Mouse (Mus musculus): ENCODE results near the gene Gm10638. TPM values are rescaled to one million over a fixed set of nuclear protein-coding genes. Genes with fewer than 3 reads are reported as not detected.

The Gm10638 gene
- polyA plus RNA-seq, 1 experiment, result 1.8 TPM

GRCm38 (mm10) chr8:86769945-86770715 lies 24.6 kb downstream of the Gm10638 start:
- TF ChIP-seq CTCF (IDR thresholded peaks at IDR 0.05; ENCODE audit: borderline replicate concordance, insufficient read depth, low read depth, low read length) (no peak), POLR2A (IDR thresholded peaks at IDR 0.05; ENCODE audit: borderline replicate concordance, insufficient read depth, low read length) (no peak)
- H3K27ac ChIP-seq (ENCODE audit: insufficient read depth, low read length), result no peak overlapping the region
- 63% methylated on average over 1 of the region's 1 CpGs for WGBS

GRCm38 (mm10) chr8:86779207-86779606 lies 33.7 kb downstream of the Gm10638 start:
- WGBS, result 90% methylated on average over 8 of the region's 8 CpGs
- DNase-seq, result no peak
- TF ChIP-seq CTCF (IDR thresholded peaks at IDR 0.05; ENCODE audit: borderline replicate concordance, insufficient read depth, low read depth, low read length), result no peak
- no peak for TF ChIP-seq POLR2A (IDR thresholded peaks at IDR 0.05; ENCODE audit: borderline replicate concordance, insufficient read depth, low read length)

More at GRCm38 (mm10) chr8:86769945-86770715, 24.6 kb downstream of the Gm10638 start:
- H3K27me3 ChIP-seq (ENCODE audit: control insufficient read depth, insufficient read depth, low read length), result no peaks in the 10 kb centered on the region
- H3K4me1 ChIP-seq (ENCODE audit: control insufficient read depth, insufficient read depth, low read length), result no peaks in the 10 kb centered on the region
- no peak overlapping the region for H3K4me3 ChIP-seq (replicated peaks; ENCODE audit: insufficient read depth, low read depth, low read length)
- no peak for DNase-seq

GRCm38 (mm10) chr8:86781094-86781493 lies 35.6 kb downstream of the Gm10638 start:
- TF ChIP-seq CTCF (IDR thresholded peaks at IDR 0.05; ENCODE audit: borderline replicate concordance, insufficient read depth, low read depth, low read length) (no peak), POLR2A (IDR thresholded peaks at IDR 0.05; ENCODE audit: borderline replicate concordance, insufficient read depth, low read length) (no peak)
- Histone ChIP-seq H3K4me1 (ENCODE audit: control insufficient read depth, insufficient read depth, low read length) (no peaks in the 10 kb centered on the region), H3K4me3 (replicated peaks; ENCODE audit: insufficient read depth, low read depth, low read length) (no peak overlapping the region), H3K27ac (ENCODE audit: insufficient read depth, low read length) (no peak overlapping the region), H3K27me3 (ENCODE audit: control insufficient read depth, insufficient read depth, low read length) (no peaks in the 10 kb centered on the region)
- DNase-seq, result no peak
- 92% methylated on average over 8 of the region's 8 CpGs for WGBS

More at GRCm38 (mm10) chr8:86779207-86779606, 33.7 kb downstream of the Gm10638 start:
- no peak overlapping the region for H3K27ac ChIP-seq (ENCODE audit: insufficient read depth, low read length)
- H3K4me3 ChIP-seq (replicated peaks; ENCODE audit: insufficient read depth, low read depth, low read length), result no peak overlapping the region
- no peaks in the 10 kb centered on the region for H3K4me1 ChIP-seq (ENCODE audit: control insufficient read depth, insufficient read depth, low read length)
- no peaks in the 10 kb centered on the region for H3K27me3 ChIP-seq (ENCODE audit: control insufficient read depth, insufficient read depth, low read length)

GRCm38 (mm10) chr8:86786498-86786897 lies 41.0 kb downstream of the Gm10638 start:
- H3K27me3 ChIP-seq (ENCODE audit: control insufficient read depth, insufficient read depth, low read length), result no peaks in the 10 kb centered on the region
- no peak overlapping the region for H3K4me3 ChIP-seq (replicated peaks; ENCODE audit: insufficient read depth, low read depth, low read length)
- H3K27ac ChIP-seq (ENCODE audit: insufficient read depth, low read length), result no peak overlapping the region
- no peaks in the 10 kb centered on the region for H3K4me1 ChIP-seq (ENCODE audit: control insufficient read depth, insufficient read depth, low read length)
- no peak for TF ChIP-seq CTCF (IDR thresholded peaks at IDR 0.05; ENCODE audit: borderline replicate concordance, insufficient read depth, low read depth, low read length)
- no peak for TF ChIP-seq POLR2A (IDR thresholded peaks at IDR 0.05; ENCODE audit: borderline replicate concordance, insufficient read depth, low read length)
- WGBS, result 51% methylated on average over 5 of the region's 5 CpGs
- no peak for DNase-seq

GRCm38 (mm10) chr8:86787891-86788420 lies 42.5 kb downstream of the Gm10638 start:
- no peak for DNase-seq
- no peak overlapping the region for H3K4me3 ChIP-seq (replicated peaks; ENCODE audit: insufficient read depth, low read depth, low read length)
- TF ChIP-seq CTCF (IDR thresholded peaks at IDR 0.05; ENCODE audit: borderline replicate concordance, insufficient read depth, low read depth, low read length), result no peak
- TF ChIP-seq POLR2A (IDR thresholded peaks at IDR 0.05; ENCODE audit: borderline replicate concordance, insufficient read depth, low read length), result no peak
- H3K27me3 ChIP-seq (ENCODE audit: control insufficient read depth, insufficient read depth, low read length), result no peaks in the 10 kb centered on the region
- no peaks in the 10 kb centered on the region for H3K4me1 ChIP-seq (ENCODE audit: control insufficient read depth, insufficient read depth, low read length)
- WGBS, result 36% methylated on average over 12 of the region's 12 CpGs
- no peak overlapping the region for H3K27ac ChIP-seq (ENCODE audit: insufficient read depth, low read length)

GRCm38 (mm10) chr8:86789576-86789975 lies 44.1 kb downstream of the Gm10638 start:
- WGBS, result 69% methylated on average over 1 of the region's 1 CpGs
- no peak for TF ChIP-seq POLR2A (IDR thresholded peaks at IDR 0.05; ENCODE audit: borderline replicate concordance, insufficient read depth, low read length)
- no peak for TF ChIP-seq CTCF (IDR thresholded peaks at IDR 0.05; ENCODE audit: borderline replicate concordance, insufficient read depth, low read depth, low read length)
- H3K27ac ChIP-seq (ENCODE audit: insufficient read depth, low read length), result no peak overlapping the region
- DNase-seq, result no peak
- H3K4me3 ChIP-seq (replicated peaks; ENCODE audit: insufficient read depth, low read depth, low read length), result no peak overlapping the region
- H3K4me1 ChIP-seq (ENCODE audit: control insufficient read depth, insufficient read depth, low read length), result no peaks in the 10 kb centered on the region
- no peaks in the 10 kb centered on the region for H3K27me3 ChIP-seq (ENCODE audit: control insufficient read depth, insufficient read depth, low read length)

- DNase-seq, result no peak
- H3K4me1 ChIP-seq (ENCODE audit: control insufficient read depth, insufficient read depth, low read length), result no peaks in the 10 kb centered on the region
- H3K4me3 ChIP-seq (replicated peaks; ENCODE audit: insufficient read depth, low read depth, low read length), result no peak overlapping the region
- 81% methylated on average over 6 of the region's 6 CpGs for WGBS
- H3K27ac ChIP-seq (ENCODE audit: insufficient read depth, low read length), result no peak overlapping the region
- no peaks in the 10 kb centered on the region for H3K27me3 ChIP-seq (ENCODE audit: control insufficient read depth, insufficient read depth, low read length)
- TF ChIP-seq POLR2A (IDR thresholded peaks at IDR 0.05; ENCODE audit: borderline replicate concordance, insufficient read depth, low read length) (no peak), CTCF (IDR thresholded peaks at IDR 0.05; ENCODE audit: borderline replicate concordance, insufficient read depth, low read depth, low read length) (no peak)
Observed at GRCm38 (mm10) chr8:86791542-86791941, 46.0 kb downstream of the Gm10638 start.

- Histone ChIP-seq H3K4me1 (ENCODE audit: control insufficient read depth, insufficient read depth, low read length) (no peaks in the 10 kb centered on the region), H3K4me3 (replicated peaks; ENCODE audit: insufficient read depth, low read depth, low read length) (no peak overlapping the region), H3K27me3 (ENCODE audit: control insufficient read depth, insufficient read depth, low read length) (no peaks in the 10 kb centered on the region), H3K27ac (ENCODE audit: insufficient read depth, low read length) (no peak overlapping the region)
- TF ChIP-seq CTCF (IDR thresholded peaks at IDR 0.05; ENCODE audit: borderline replicate concordance, insufficient read depth, low read depth, low read length) (no peak), POLR2A (IDR thresholded peaks at IDR 0.05; ENCODE audit: borderline replicate concordance, insufficient read depth, low read length) (no peak)
- DNase-seq, result no peak
- 50% methylated on average over 6 of the region's 6 CpGs for WGBS
Observed at GRCm38 (mm10) chr8:86794716-86795115, 49.2 kb downstream of the Gm10638 start.

Other genes starting within 250 kb of the Gm10638 start
- 7.4 and 7.5 TPM in 2 replicates for gene Abcc12, start 165.0 kb upstream of the Gm10638 start, polyA plus RNA-seq (2012; rRNA removed)
- 69.5 and 72.6 TPM in 2 replicates for gene Lonp2, start 121.7 kb upstream of the Gm10638 start, polyA plus RNA-seq (2012; rRNA removed)
- gene Siah1a, start 235 bp downstream of the Gm10638 start, polyA plus RNA-seq (2012; rRNA removed), result 36.0 and 37.2 TPM in 2 replicates
- 20.2 and 20.5 TPM in 2 replicates for gene N4bp1, start 139.6 kb downstream of the Gm10638 start, polyA plus RNA-seq (2012; rRNA removed)